Mouse (Mus musculus): ENCODE measurements around the gene Pde8a. TPM values are rescaled to one million over a fixed set of nuclear protein-coding genes. Genes with fewer than 3 reads are reported as not detected.

Gene Pde8a
- polyA plus RNA-seq, 1 experiment = 30.6 TPM

DNA sequence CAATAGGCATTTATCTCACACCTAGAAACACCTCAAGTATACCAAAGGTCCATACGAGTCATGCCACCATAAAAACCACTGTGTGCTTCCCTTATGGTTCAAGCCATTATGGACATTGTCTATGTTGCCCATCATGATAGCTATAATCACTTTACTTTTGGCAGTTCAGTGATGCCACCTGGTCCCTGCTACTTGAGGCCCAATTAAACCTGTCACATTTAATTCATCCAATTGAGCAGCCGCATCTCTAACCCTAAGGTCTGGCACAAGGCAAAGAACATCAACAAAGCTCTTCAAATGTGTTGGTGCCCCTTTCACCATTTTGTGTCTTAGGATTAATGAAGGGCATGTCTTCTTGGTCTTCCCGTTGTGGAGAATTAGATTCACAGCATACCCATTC lies 42.1 kb downstream of the Pde8a start:
- no peak overlapping the region for H3K4me3 ChIP-seq (ENCODE audit: insufficient read depth, low read length)
- H3K4me1 ChIP-seq (ENCODE audit: control insufficient read depth, insufficient read depth, low read length) = no peaks in the 10 kb centered on the region
- no peak overlapping the region for H3K27ac ChIP-seq (ENCODE audit: insufficient read depth, low read length)
- TF ChIP-seq POLR2A (IDR thresholded peaks at IDR 0.05; ENCODE audit: low read depth, low read length) (no peak), CTCF (IDR thresholded peaks at IDR 0.05; ENCODE audit: borderline replicate concordance, insufficient read depth, low read length) (no peak)

DNA sequence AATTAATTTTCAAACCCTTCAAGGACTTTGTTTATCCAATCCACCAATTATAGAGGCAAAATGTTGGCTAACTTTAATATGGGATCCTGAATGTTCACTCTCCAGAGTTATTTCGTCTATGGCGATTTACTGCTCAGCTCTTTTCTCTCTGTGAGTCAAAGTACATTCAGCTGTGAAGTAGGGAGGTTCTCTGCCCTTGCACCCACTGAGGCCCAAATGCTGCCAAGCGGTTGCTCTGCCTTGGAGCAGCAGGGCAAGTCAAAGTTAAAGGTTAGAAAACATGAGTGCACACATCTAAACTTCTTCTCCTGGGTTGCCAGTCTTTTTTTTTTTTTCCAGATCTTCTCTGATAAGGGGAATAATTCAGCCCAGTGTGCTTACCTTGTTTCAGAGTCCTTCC lies 43.4 kb downstream of the Pde8a start:
- Histone ChIP-seq H3K4me1 (ENCODE audit: control insufficient read depth, insufficient read depth, low read length) (no peaks in the 10 kb centered on the region), H3K4me3 (ENCODE audit: insufficient read depth, low read length) (no peak overlapping the region), H3K27ac (ENCODE audit: insufficient read depth, low read length) (no peak overlapping the region)
- TF ChIP-seq POLR2A (IDR thresholded peaks at IDR 0.05; ENCODE audit: low read depth, low read length) = no peak
- TF ChIP-seq CTCF (IDR thresholded peaks at IDR 0.05; ENCODE audit: borderline replicate concordance, insufficient read depth, low read length) = no peak

DNA sequence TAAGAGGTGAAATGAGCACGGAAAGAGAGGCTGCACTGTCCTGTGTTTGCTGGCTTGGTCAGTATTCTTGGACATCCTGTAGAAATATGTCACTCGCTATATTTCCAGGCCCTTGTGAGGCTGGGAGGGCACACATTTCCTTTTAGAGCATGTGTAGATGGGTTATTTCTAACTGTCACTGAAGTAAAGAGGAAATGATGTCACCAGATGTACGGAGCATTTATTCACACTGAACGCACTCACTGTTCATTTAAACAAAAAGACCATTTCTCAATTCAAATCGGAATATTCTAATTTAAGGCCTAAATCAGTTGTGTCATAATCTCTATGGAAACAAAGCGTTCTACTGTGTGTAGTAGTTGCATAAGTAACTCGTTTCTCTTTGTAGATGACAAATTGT lies 48.2 kb downstream of the Pde8a start:
- no peak overlapping the region for H3K4me3 ChIP-seq (ENCODE audit: insufficient read depth, low read length)
- TF ChIP-seq POLR2A (IDR thresholded peaks at IDR 0.05; ENCODE audit: low read depth, low read length) (no peak), CTCF (IDR thresholded peaks at IDR 0.05; ENCODE audit: borderline replicate concordance, insufficient read depth, low read length) (no peak)
- H3K4me1 ChIP-seq (ENCODE audit: control insufficient read depth, insufficient read depth, low read length) = no peaks in the 10 kb centered on the region
- no peak overlapping the region for H3K27ac ChIP-seq (ENCODE audit: insufficient read depth, low read length)

DNA sequence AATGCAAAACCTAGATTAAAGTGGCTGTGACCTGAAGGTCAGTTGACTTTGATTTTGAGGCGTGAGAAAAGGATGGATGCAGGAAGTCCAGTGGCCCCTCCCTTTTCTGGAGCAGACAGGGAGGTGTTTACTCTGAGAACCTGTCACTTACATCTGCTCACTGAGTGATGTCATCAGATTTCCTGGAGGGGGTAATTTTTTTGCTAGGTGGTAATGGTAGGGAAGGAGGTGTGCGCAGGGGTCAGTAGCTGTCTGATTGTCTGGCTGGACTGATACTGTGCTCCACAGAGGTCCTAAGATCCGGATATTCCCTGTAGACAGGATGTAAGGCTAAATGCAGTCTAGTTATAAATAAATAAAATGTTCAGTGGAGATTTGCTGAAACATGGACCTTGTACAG lies 59.5 kb downstream of the Pde8a start:
- no peak overlapping the region for H3K27ac ChIP-seq (ENCODE audit: insufficient read depth, low read length)
- TF ChIP-seq POLR2A (IDR thresholded peaks at IDR 0.05; ENCODE audit: low read depth, low read length) = no peak
- TF ChIP-seq CTCF (IDR thresholded peaks at IDR 0.05; ENCODE audit: borderline replicate concordance, insufficient read depth, low read length) = no peak
- no peak overlapping the region for H3K4me3 ChIP-seq (ENCODE audit: insufficient read depth, low read length)
- no peaks in the 10 kb centered on the region for H3K4me1 ChIP-seq (ENCODE audit: control insufficient read depth, insufficient read depth, low read length)

DNA sequence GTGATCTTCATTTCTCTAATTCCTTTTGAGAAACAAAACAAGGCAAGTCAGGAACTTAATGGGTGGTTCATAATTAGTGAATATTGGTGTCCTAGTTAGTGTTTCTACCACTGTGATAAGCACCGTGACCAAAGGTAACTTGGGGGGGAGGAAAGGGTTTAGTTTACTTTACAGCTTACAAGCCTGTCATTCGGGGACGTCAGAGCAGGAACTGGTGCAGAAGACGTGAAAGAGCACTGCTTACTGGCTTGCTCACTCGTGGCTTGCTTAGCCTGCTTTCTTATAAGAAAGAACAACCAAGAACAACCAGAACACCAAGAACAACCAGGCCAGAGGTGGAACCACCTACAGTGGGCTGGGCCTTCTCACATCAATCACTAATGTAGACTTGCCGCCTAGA lies 65.6 kb downstream of the Pde8a start:
- Histone ChIP-seq H3K4me3 (ENCODE audit: insufficient read depth, low read length) (no peak overlapping the region), H3K4me1 (ENCODE audit: control insufficient read depth, insufficient read depth, low read length) (peaks cover 9% of the 10 kb centered on the region), H3K27ac (ENCODE audit: insufficient read depth, low read length) (no peak overlapping the region)
- TF ChIP-seq POLR2A (IDR thresholded peaks at IDR 0.05; ENCODE audit: low read depth, low read length) (no peak), CTCF (IDR thresholded peaks at IDR 0.05; ENCODE audit: borderline replicate concordance, insufficient read depth, low read length) (no peak)

DNA sequence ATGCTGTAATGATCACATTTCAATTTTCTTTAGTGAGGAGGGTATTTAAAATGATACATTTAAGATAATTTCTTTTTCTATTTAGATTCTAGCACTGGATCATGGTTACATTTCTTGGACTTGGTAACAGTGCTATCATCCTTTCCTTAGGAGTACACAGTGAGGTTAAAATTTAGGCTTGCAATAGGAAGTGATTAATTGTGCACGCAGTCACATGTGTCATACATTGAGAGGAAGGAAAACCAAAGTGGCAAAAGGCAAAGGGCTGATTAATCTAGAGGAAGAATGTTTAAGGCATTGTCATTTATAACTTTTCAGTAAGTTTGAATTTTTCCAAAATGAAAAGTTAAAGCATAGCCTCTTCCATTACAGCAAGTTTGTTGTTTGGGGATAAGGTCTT lies 67.8 kb downstream of the Pde8a start:
- H3K4me1 ChIP-seq (ENCODE audit: control insufficient read depth, insufficient read depth, low read length) = peaks cover 9% of the 10 kb centered on the region
- H3K4me3 ChIP-seq (ENCODE audit: insufficient read depth, low read length) = no peak overlapping the region
- H3K27ac ChIP-seq (ENCODE audit: insufficient read depth, low read length) = no peak overlapping the region
- TF ChIP-seq CTCF (IDR thresholded peaks at IDR 0.05; ENCODE audit: borderline replicate concordance, insufficient read depth, low read length) (no peak), POLR2A (IDR thresholded peaks at IDR 0.05; ENCODE audit: low read depth, low read length) (no peak)

DNA sequence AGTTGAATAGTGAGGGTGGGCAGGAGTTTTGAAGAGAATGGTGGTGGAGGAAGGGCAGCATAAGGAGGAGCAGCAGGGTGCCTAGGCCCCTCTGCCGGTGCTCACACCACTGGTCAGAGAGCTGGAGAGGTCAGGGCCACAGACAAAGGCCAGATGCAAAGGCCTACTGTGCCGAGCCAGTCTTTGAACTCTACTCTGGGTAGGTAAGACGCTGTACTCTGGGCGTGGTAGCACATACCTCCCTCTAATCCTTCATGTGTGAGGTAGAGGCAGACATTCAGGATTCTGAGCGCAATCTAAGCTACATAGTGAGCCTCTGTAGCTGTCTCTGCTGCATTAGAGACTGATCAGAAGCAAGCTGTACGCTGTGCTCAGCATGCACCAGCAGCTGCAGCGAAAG lies 73.1 kb downstream of the Pde8a start:
- Histone ChIP-seq H3K27ac (ENCODE audit: insufficient read depth, low read length) (no peak overlapping the region), H3K4me3 (ENCODE audit: insufficient read depth, low read length) (no peak overlapping the region), H3K4me1 (ENCODE audit: control insufficient read depth, insufficient read depth, low read length) (peaks cover 9% of the 10 kb centered on the region)
- TF ChIP-seq CTCF (IDR thresholded peaks at IDR 0.05; ENCODE audit: borderline replicate concordance, insufficient read depth, low read length) (no peak), POLR2A (IDR thresholded peaks at IDR 0.05; ENCODE audit: low read depth, low read length) (no peak)

DNA sequence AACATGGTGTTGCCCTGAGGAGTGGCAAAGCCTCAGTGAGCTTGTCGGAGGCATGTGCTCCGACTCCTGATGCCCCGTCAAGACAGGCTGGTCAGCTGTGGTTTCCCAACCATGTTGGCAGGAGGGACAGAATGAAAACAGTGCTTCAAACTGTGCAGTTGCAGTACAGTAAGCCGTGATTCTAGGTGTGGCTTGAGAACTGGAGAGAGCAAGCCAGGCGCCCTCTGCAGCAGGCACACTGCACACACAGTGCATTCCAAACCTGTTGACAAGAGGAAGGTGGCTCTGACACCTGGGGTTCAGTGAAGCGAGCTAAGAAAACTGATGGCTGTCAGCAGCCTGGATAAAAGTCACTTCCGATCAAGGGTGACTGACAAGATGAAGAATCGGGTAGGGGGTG lies 73.5 kb downstream of the Pde8a start:
- Histone ChIP-seq H3K27ac (ENCODE audit: insufficient read depth, low read length) (no peak overlapping the region), H3K4me1 (ENCODE audit: control insufficient read depth, insufficient read depth, low read length) (peaks cover 5% of the 10 kb centered on the region), H3K4me3 (ENCODE audit: insufficient read depth, low read length) (no peak overlapping the region)
- TF ChIP-seq CTCF (IDR thresholded peaks at IDR 0.05; ENCODE audit: borderline replicate concordance, insufficient read depth, low read length) = peak; percentile 30; the same call in 1 of the 2 replicates
- TF ChIP-seq POLR2A (IDR thresholded peaks at IDR 0.05; ENCODE audit: low read depth, low read length) = no peak

DNA sequence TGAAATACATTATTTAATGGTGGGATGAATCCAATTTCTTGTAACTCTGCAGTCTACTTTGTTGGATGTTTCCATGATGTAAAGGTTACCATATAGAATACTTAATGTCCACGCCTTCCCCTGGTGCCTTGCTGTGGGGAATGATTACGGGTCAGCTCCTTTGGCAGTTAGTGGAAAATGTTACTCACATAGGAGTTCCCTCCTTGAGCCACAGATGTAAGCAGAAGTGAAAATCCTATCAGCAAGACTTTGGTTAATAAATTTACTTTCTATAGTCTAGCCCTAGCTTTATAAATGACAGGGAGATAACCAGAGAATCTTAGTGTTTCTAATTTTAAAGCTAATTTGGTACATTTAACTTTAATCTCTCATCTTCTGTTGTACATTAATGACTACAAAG lies 81.8 kb downstream of the Pde8a start:
- TF ChIP-seq POLR2A (IDR thresholded peaks at IDR 0.05; ENCODE audit: low read depth, low read length) (no peak), CTCF (IDR thresholded peaks at IDR 0.05; ENCODE audit: borderline replicate concordance, insufficient read depth, low read length) (no peak)
- Histone ChIP-seq H3K4me1 (ENCODE audit: control insufficient read depth, insufficient read depth, low read length) (no peaks in the 10 kb centered on the region), H3K27ac (ENCODE audit: insufficient read depth, low read length) (no peak overlapping the region), H3K4me3 (ENCODE audit: insufficient read depth, low read length) (no peak overlapping the region)

DNA sequence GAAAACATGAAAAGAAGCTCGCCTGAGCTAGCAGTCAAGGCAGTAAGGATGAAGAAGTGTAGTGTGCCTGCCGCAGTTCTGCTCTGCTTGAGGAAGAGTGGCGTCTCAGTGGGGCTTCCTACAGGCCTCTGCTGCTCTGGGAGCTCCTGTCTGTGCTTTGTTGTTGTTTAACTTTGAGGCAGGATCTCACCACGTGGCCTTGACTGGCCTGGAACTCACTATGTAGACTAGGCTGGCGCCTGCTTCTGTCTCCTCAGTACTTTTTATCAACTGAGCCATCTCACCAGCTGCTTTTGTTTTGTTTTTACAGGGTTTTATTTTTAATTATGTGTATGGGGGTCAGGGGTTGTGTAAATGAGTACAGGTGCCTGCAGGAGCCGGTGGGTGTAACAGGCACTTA lies 84.8 kb downstream of the Pde8a start:
- Histone ChIP-seq H3K4me1 (ENCODE audit: control insufficient read depth, insufficient read depth, low read length) (no peaks in the 10 kb centered on the region), H3K4me3 (ENCODE audit: insufficient read depth, low read length) (no peak overlapping the region), H3K27ac (ENCODE audit: insufficient read depth, low read length) (no peak overlapping the region)
- TF ChIP-seq CTCF (IDR thresholded peaks at IDR 0.05; ENCODE audit: borderline replicate concordance, insufficient read depth, low read length) (no peak), POLR2A (IDR thresholded peaks at IDR 0.05; ENCODE audit: low read depth, low read length) (no peak)

DNA sequence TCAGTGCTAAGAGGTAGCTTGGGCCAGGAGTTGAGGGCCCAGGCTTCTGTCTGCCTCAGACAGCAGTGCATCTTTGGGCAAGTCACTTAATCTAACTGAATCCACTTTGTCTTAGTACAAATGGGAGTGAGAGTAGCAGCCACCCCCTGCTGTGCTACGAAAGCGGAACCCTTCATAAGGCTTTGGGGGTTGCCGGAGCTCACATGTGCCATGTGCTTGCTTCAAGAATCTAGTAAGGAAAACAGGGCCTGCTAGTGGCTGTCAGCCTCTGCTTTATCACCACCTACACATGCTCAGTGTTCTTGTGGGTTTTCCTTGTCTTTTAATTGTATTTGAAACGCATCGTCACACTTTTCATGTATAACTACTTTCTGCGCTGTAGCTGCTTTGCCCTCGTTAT lies 87.9 kb downstream of the Pde8a start:
- Histone ChIP-seq H3K4me1 (ENCODE audit: control insufficient read depth, insufficient read depth, low read length) (no peaks in the 10 kb centered on the region), H3K4me3 (ENCODE audit: insufficient read depth, low read length) (no peak overlapping the region), H3K27ac (ENCODE audit: insufficient read depth, low read length) (no peak overlapping the region)
- TF ChIP-seq CTCF (IDR thresholded peaks at IDR 0.05; ENCODE audit: borderline replicate concordance, insufficient read depth, low read length) (no peak), POLR2A (IDR thresholded peaks at IDR 0.05; ENCODE audit: low read depth, low read length) (no peak)
